Mouse (Mus musculus): ENCODE data around the gene Hmgb1. TPM values are rescaled to one million over a fixed set of nuclear protein-coding genes. Genes with fewer than 3 reads are reported as not detected.

The Hmgb1 gene
- total RNA-seq, 2 experiments from 2014 or later, result 99.8 to 112 TPM

- H3K4me3 ChIP-seq, result no peak overlapping the region
- intact Hi-C loops (cut with DNase I), result no loop called here
- no peak for TF ChIP-seq CTCF (IDR thresholded peaks at IDR 0.05)
- no peak overlapping the region for H3K27ac ChIP-seq
- DNase-seq, result no peak
Observed at GRCm38 (mm10) chr5:149088891-149089290, 95.4 kb downstream of the Hmgb1 start.

- H3K27ac ChIP-seq, result no peak overlapping the region
- H3K4me3 ChIP-seq, result no peak overlapping the region
- intact Hi-C loops (cut with DNase I), result no loop called here
- no peak; the same call in 1 of the 2 replicates for TF ChIP-seq CTCF (IDR thresholded peaks at IDR 0.05)
- no peak for DNase-seq
Observed at GRCm38 (mm10) chr5:149088149-149088548, 96.1 kb downstream of the Hmgb1 start.

GRCm38 (mm10) chr5:149086382-149087244 lies 97.7 kb downstream of the Hmgb1 start:
- intact Hi-C loops (cut with DNase I), result no loop called here
- no peak overlapping the region for H3K27ac ChIP-seq
- TF ChIP-seq CTCF (IDR thresholded peaks at IDR 0.05), result no peak
- no peak overlapping the region for H3K4me3 ChIP-seq
- DNase-seq, result no peak

DNA sequence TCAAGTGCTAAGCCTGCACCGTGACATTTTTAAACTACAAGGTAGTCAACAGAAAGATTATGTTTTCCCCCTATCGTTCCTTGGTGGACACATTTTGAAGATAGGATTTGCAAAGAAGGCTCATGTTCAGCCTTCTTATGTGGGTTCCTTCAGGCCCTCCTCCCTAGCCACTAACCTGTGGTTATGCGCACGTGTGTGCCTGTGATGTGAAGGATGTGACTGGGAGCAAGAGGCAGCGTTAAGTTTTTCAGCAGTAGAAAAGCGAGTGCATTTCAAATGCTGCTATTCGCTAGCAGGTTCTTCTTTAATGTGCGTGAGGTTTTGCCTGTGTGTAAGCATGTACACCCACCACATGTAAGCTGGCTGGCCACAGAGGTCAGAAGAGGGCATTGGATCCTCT lies 103.8 kb downstream of the Hmgb1 start:
- intact Hi-C loops (cut with DNase I), result no loop called here
- Histone ChIP-seq H3K27ac (no peak overlapping the region), H3K4me3 (no peak overlapping the region)
- no peak for TF ChIP-seq CTCF (IDR thresholded peaks at IDR 0.05)
- DNase-seq, result no peak

DNA sequence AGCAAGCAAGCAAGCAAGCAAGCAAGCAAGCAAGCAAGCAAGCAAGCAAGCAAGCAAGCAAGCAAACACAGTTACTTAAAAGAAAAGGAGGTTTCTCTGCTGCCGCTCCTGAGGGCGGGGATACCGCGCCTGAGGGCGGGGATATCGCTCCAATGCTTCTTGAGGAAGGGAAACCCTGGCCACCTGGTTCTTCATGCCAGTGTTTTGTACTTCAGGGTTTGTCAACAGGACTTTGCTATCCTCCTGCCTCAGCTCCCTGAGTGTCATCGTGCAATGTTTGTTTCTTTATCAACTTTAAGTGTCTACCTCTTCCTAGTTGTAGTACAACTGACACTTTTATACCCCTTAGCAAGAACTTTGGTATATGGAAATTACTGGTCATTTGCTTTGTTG lies 104.5 kb downstream of the Hmgb1 start:
- H3K4me3 ChIP-seq, result no peak overlapping the region
- no peak for DNase-seq
- no peak for TF ChIP-seq CTCF (IDR thresholded peaks at IDR 0.05)
- intact Hi-C loops (cut with DNase I), result no loop called here
- H3K27ac ChIP-seq, result no peak overlapping the region

DNA sequence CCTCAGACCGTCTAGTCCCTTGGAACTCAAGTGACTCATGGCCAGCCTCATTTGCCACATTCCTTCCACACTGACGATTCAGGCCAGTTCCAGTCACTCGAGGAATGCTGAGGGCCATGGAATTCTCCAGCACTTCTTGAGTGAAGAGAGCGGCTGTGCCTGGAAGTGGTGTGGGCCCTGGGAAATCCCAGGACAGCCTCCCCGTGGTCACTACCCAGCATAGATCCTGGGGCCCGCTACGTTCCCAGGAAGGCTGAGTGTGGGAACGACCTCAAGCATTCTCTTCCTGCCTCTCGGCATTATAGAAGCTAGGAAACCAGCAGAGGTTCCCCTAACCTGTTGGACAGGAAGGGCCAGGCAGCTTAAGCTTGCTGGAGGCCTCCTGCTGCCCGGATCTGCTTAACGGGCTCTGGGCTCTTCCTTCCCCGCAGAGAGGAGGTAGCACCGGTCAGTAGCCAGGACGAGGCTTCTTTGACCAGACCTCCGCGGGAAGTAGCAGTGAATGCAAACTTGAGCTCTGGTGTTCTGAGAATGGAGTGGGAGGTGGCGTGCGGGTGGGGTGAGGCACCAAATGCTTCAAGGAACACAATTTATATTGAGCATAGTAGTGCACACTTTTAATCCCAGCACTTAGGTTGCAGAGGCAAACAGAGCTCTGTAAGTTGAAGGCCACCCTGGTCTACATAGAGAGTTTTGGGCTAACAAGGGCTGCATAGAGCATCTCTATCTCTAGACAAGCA lies 105.1 kb downstream of the Hmgb1 start:
- TF ChIP-seq CTCF (IDR thresholded peaks at IDR 0.05), result no peak
- peak overlapping the region; percentile 57; the same call in 1 of the 2 replicates for H3K27ac ChIP-seq
- peak overlapping the region; percentile 42 for H3K4me3 ChIP-seq
- peak; percentile 25 for DNase-seq
- intact Hi-C loops (cut with DNase I), result no loop called here

DNA sequence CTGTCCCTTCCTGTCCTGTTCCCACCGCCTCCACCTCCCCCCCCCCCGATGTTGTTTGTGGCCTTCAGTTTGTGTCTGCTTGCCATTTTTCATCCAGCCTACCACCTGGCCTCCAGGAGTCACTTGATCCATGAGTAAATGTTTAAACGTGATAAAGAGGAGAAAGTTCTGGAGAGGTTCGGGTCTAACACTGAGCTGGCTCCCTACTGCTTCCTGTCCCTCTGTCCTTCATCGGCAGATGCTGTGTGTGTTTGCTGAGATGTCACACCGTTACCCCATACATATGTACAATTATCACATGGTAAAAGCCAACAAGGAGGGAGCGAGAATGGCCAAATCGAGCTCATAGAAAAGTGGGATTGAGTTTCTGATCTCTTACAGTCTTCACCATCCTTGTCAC lies 107.2 kb downstream of the Hmgb1 start:
- no peak overlapping the region for H3K4me3 ChIP-seq
- TF ChIP-seq CTCF (IDR thresholded peaks at IDR 0.05), result no peak
- DNase-seq, result no peak
- no peak overlapping the region for H3K27ac ChIP-seq
- intact Hi-C loops (cut with DNase I), result no loop called here

GRCm38 (mm10) chr5:149071546-149071945 lies 112.7 kb downstream of the Hmgb1 start:
- Histone ChIP-seq H3K4me3 (no peak overlapping the region), H3K27ac (no peak overlapping the region)
- intact Hi-C loops (cut with DNase I), result loop anchor here (5.0 kb wide), 1 partner anchor 66 kb away; no protein-coding TSS in a partner anchor
- no peak for DNase-seq
- TF ChIP-seq CTCF (IDR thresholded peaks at IDR 0.05), result peak; percentile 21; the same call in 1 of the 2 replicates

DNA sequence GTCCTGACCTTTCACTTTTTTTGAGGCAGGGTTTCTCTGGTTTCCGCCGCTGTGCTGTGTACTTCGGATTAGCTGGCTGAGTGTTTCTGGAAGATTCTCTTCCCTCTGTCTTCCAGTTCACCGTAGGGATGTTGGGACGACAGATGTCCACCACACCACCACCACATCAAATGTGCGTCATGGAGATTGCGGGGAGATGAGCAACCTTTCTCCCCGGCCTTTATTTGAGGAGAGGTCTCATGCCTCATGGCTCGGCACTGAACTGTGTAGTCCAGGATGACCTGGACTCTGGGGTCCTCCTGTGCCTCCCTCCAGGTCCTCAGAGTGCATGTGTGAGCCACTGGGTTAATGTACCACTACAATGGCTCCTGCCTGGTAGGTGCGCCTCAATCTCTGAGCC lies 115.5 kb downstream of the Hmgb1 start:
- no peak for TF ChIP-seq CTCF (IDR thresholded peaks at IDR 0.05)
- no peak for DNase-seq
- Histone ChIP-seq H3K4me3 (no peak overlapping the region), H3K27ac (no peak overlapping the region)
- intact Hi-C loops (cut with DNase I), result no loop called here

GRCm38 (mm10) chr5:149068247-149068740 lies 116.0 kb downstream of the Hmgb1 start:
- intact Hi-C loops (cut with DNase I), result no loop called here
- Histone ChIP-seq H3K4me3 (peak overlapping the region; percentile 53), H3K27ac (no peak overlapping the region)
- DNase-seq, result no peak
- TF ChIP-seq CTCF (IDR thresholded peaks at IDR 0.05), result no peak

GRCm38 (mm10) chr5:149067501-149067961 lies 116.8 kb downstream of the Hmgb1 start:
- H3K27ac ChIP-seq, result no peak overlapping the region
- DNase-seq, result no peak
- TF ChIP-seq CTCF (IDR thresholded peaks at IDR 0.05), result no peak
- intact Hi-C loops (cut with DNase I), result no loop called here
- H3K4me3 ChIP-seq, result no peak overlapping the region; the same call in 1 of the 2 replicates

DNA sequence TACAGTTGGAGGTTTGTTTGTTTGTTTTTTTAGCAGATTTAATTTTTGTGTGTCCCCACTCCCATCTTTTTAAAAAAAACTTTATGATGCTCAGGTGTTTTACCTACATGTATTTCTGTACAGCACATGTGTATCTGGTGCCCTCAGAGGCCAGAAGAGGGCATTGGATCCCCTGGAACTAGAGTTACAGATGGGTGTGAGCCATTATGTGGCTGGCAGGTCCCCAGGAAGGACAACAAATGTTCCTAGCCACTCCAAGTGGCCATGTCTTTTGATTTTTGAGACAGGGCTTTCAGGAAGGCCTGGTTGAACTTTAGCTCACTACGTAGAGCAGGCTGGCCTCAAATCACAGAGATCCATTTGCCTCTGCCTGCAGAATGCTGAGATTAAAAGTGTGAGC lies 121.5 kb downstream of the Hmgb1 start:
- Histone ChIP-seq H3K27ac (no peak overlapping the region), H3K4me3 (no peak overlapping the region)
- peak; percentile 68 for DNase-seq
- peak; percentile 64 for TF ChIP-seq CTCF (IDR thresholded peaks at IDR 0.05)
- intact Hi-C loops (cut with DNase I), result loop anchor here (5.0 kb wide), 1 partner anchor 274 kb away; no protein-coding TSS in a partner anchor

Data from gastrocnemius, adult 2 months (tissue).